Mouse (Mus musculus) left cerebral cortex, postnatal 4 days (tissue): ENCODE data around the gene Denr. TPM values are rescaled to one million over a fixed set of nuclear protein-coding genes. Genes with fewer than 3 reads are reported as not detected.

ENCODE experiments used
- DNase-seq: peaks from one replicate; pipeline ENCODE4 v3.0.0-alpha.2; 2022
- intact Hi-C: fragments of 180-260 bp; cut with DNase I; formaldehyde crosslinking; loops from one replicate; pipeline ENCODE4 v1.15.1; 2025
- total RNA-seq, 2 experiments: library from RNA; stranded (reverse); gene quantifications; 2 replicates each; pipeline ENCODE4 v1.2.3; 2021

Denr gene
- total RNA-seq, 2 experiments from 2014 or later = 69.6 to 75.8 TPM

GRCm38 (mm10) chr5:123906146-123906975, 614 bp upstream of the Denr start:
- intact Hi-C loops = loop anchor here (2.0 to 10.0 kb wide), 2 partner anchors 82 to 158 kb away; partner anchors contain the start of genes Kntc1 and Rsrc2
- no peak for DNase-seq

- DNase-seq = no peak
- intact Hi-C loops = loop anchor here (2.0 to 10.0 kb wide), 2 partner anchors 83 to 159 kb away; partner anchors contain the start of genes Kntc1 and Rsrc2
These were observed 629 bp downstream of the Denr start for GRCm38 (mm10) chr5:123907631-123907977.

- intact Hi-C loops = no loop called here
- no peak for DNase-seq
These were observed 7.9 kb downstream of the Denr start for GRCm38 (mm10) chr5:123914852-123915251.

- no peak for DNase-seq
- intact Hi-C loops = loop anchor here (10.0 kb wide), 1 partner anchor 287 kb away; no protein-coding TSS in a partner anchor
These were observed 15.1 kb downstream of the Denr start for GRCm38 (mm10) chr5:123922112-123922511.

- DNase-seq = no peak
- intact Hi-C loops = loop anchor here (10.0 kb wide), 1 partner anchor 292 kb away; no protein-coding TSS in a partner anchor
These were observed 20.1 kb downstream of the Denr start, which contains the start of gene Gm43518 for GRCm38 (mm10) chr5:123927118-123927517. Gene Gm43518 (plus strand): TSS chr5:123927418.

- intact Hi-C loops = no loop called here
- peak; percentile 96 for DNase-seq
These were observed 23.6 kb downstream of the Denr start, which contains the start of gene Ccdc62 for GRCm38 (mm10) chr5:123930508-123930989. Gene Ccdc62 (plus strand): TSS chr5:123930679.

- DNase-seq = no peak
- intact Hi-C loops = no loop called here
These were observed 24.2 kb downstream of the Denr start for GRCm38 (mm10) chr5:123931131-123931530.

- DNase-seq = no peak
- intact Hi-C loops = no loop called here
These were observed 26.0 kb downstream of the Denr start for GRCm38 (mm10) chr5:123932927-123933326.

- intact Hi-C loops = no loop called here
- no peak for DNase-seq
These were observed 26.6 kb downstream of the Denr start for GRCm38 (mm10) chr5:123933556-123933955.

GRCm38 (mm10) chr5:123933957-123934591, 27.1 kb downstream of the Denr start:
- intact Hi-C loops = no loop called here
- no peak for DNase-seq

- DNase-seq = no peak
- intact Hi-C loops = no loop called here
These were observed 29.0 kb downstream of the Denr start for GRCm38 (mm10) chr5:123935931-123936330.

- intact Hi-C loops = no loop called here
- no peak for DNase-seq
These were observed 31.5 kb downstream of the Denr start for GRCm38 (mm10) chr5:123938479-123938878.

- no peak for DNase-seq
- intact Hi-C loops = loop anchor here (5.0 kb wide), 1 partner anchor 46 kb away; no protein-coding TSS in a partner anchor
These were observed 39.6 kb downstream of the Denr start for GRCm38 (mm10) chr5:123946546-123946945.

GRCm38 (mm10) chr5:123947041-123947761, 40.2 kb downstream of the Denr start:
- intact Hi-C loops = loop anchor here (1.0 to 5.0 kb wide), 2 partner anchors 45 to 138 kb away; no protein-coding TSS in a partner anchor
- DNase-seq = no peak

GRCm38 (mm10) chr5:123952365-123953045, 45.5 kb downstream of the Denr start:
- no peak for DNase-seq
- intact Hi-C loops = no loop called here

- no peak for DNase-seq
- intact Hi-C loops = no loop called here
These were observed 50.2 kb downstream of the Denr start for GRCm38 (mm10) chr5:123957213-123957612.

- no peak for DNase-seq
- intact Hi-C loops = no loop called here
These were observed 52.0 kb downstream of the Denr start for GRCm38 (mm10) chr5:123959018-123959417.

GRCm38 (mm10) chr5:123960129-123960528, 53.2 kb downstream of the Denr start:
- DNase-seq = no peak
- intact Hi-C loops = no loop called here

- intact Hi-C loops = no loop called here
- DNase-seq = peak; percentile 31
These were observed 54.1 kb downstream of the Denr start for GRCm38 (mm10) chr5:123961046-123961445.

GRCm38 (mm10) chr5:123964208-123964607, 57.2 kb downstream of the Denr start:
- no peak for DNase-seq
- intact Hi-C loops = no loop called here
